ENCODE assay signal across 8 mouse cellular contexts in genomic region chr4:40850582-40850981, GRCm38 (mm10). TPM values are rescaled to one million over a fixed set of nuclear protein-coding genes. Genes with fewer than 3 reads are reported as not detected.
DNase-seq lines count a peak whose midpoint lies in the region; ATAC-seq and TF ChIP-seq lines count a peak whose summit lies in the region.

No protein-coding gene starts in this region.

- peak overlapping the region; percentile 53 for H3K9ac ChIP-seq in heart, adult 2 months (ENCODE audit: low read depth, low read length)
- peak overlapping the region; percentile 95 for H3K9ac ChIP-seq in liver, embryonic 14.5 days (replicated peaks)
- H3K9ac ChIP-seq in stomach, embryonic 16.5 days (ENCODE audit: low read length): peak overlapping the region; percentile 91

- H3K79me2 ChIP-seq in heart, adult 2 months (replicated peaks; ENCODE audit: control insufficient read depth, insufficient read depth, low read length): peaks cover 4% of the 10 kb centered on the region; the same call in 1 of the 2 replicates

- H3K4me3 ChIP-seq in heart, adult 2 months: peak overlapping the region; percentile 35
- H3K4me3 ChIP-seq in liver, embryonic 14.5 days (ENCODE audit: insufficient read depth in 1 of 2, low read depth in 2 of 2, low read length in 2 of 2): peak overlapping the region; percentile 92 to 96
- H3K4me3 ChIP-seq in stomach, embryonic 16.5 days (replicated peaks; ENCODE audit: low read length): peak overlapping the region; percentile 71

- TF ChIP-seq EP300 in heart, adult 2 months (IDR thresholded peaks at IDR 0.05; ENCODE audit: insufficient read depth, low read depth, low read length): 0 out of 2 replicates have a peak, but pooled peaks have one; percentile 15
- TF ChIP-seq EP300 in liver, embryonic 14.5 days (IDR thresholded peaks at IDR 0.05; ENCODE audit: low read depth): peak; percentile 69

- peaks cover 26% of the 10 kb centered on the region for H3K4me1 ChIP-seq in heart, adult 2 months (ENCODE audit: control insufficient read depth, insufficient read depth, low read length)
- peaks cover 65 to 67% of the 10 kb centered on the region in 2 experiments for H3K4me1 ChIP-seq in liver, embryonic 14.5 days (replicated peaks; ENCODE audit: control insufficient read depth in 2 of 2, insufficient read depth in 2 of 2, low read length in 1 of 2)
- H3K4me1 ChIP-seq in stomach, embryonic 16.5 days (ENCODE audit: control insufficient read depth, insufficient read depth, low read length): peaks cover 51% of the 10 kb centered on the region

- 0 out of 2 replicates have a peak, but pooled peaks have one; percentile 35 for TF ChIP-seq POLR2A in heart, adult 2 months (IDR thresholded peaks at IDR 0.05; ENCODE audit: insufficient read depth, low read depth, low read length)

- H3K4me2 ChIP-seq in liver, embryonic 14.5 days (ENCODE audit: low read depth): peak overlapping the region; percentile 82
- H3K4me2 ChIP-seq in stomach, embryonic 16.5 days (ENCODE audit: low read depth, low read length): peak overlapping the region; percentile 83

- H3K9me3 ChIP-seq in liver, embryonic 14.5 days (ENCODE audit: control insufficient read depth, low read length): no peaks in the 10 kb centered on the region
- no peaks in the 10 kb centered on the region for H3K9me3 ChIP-seq in stomach, embryonic 16.5 days (replicated peaks; ENCODE audit: control insufficient read depth, low read length)

- H3K27me3 ChIP-seq in heart, adult 2 months (ENCODE audit: control insufficient read depth, insufficient read depth, low read length): no peaks in the 10 kb centered on the region
- H3K27me3 ChIP-seq in liver, embryonic 14.5 days (ENCODE audit: control insufficient read depth, insufficient read depth, low read length): no peaks in the 10 kb centered on the region
- no peaks in the 10 kb centered on the region for H3K27me3 ChIP-seq in stomach, embryonic 16.5 days (ENCODE audit: control insufficient read depth, insufficient read depth, low read length)

- peak; percentile 52 for DNase-seq in ovary, postnatal 36 days (ENCODE audit: low spot score)
- DNase-seq in ovary, postnatal 14 days (ENCODE audit: low spot score): no peak
- peak in 1 of 2 experiments; percentile 69 for DNase-seq in heart, adult 2 months
- peak; percentile 73 to 89 (median 78) for DNase-seq in liver, embryonic 14.5 days (ENCODE audit: low read depth in 3 of 3, low spot score in 3 of 3)
- DNase-seq in urinary bladder, adult 18-20 months (ENCODE audit: low spot score in 2 of 2): no peak
- DNase-seq in yolk sac, embryonic 10.5 days (ENCODE audit: low spot score): no peak
- no peak for DNase-seq in gastrocnemius, postnatal 4 days (ENCODE audit: low spot score in 2 of 2)

- H3K27ac ChIP-seq in heart, adult 2 months: peak overlapping the region; percentile 92
- H3K27ac ChIP-seq in liver, embryonic 14.5 days: peak overlapping the region; percentile 97
- peak overlapping the region; percentile 93 for H3K27ac ChIP-seq in stomach, embryonic 16.5 days (ENCODE audit: low read length)

- peak; percentile 36 for ATAC-seq in liver, embryonic 14.5 days (ENCODE audit: insufficient read depth)
- ATAC-seq in stomach, embryonic 16.5 days (ENCODE audit: insufficient read depth, low FRiP score): no peak

- 4% methylated on average over 5 of the region's 5 CpGs for WGBS in heart, adult 2 months
- whole genome bisulfite sequencing in liver, embryonic 14.5 days (ENCODE audit: insufficient replicate concordance): 2% methylated on average over 5 of the region's 5 CpGs
- 25% methylated on average over 5 of the region's 5 CpGs for WGBS in stomach, embryonic 16.5 days

- no peak for TF ChIP-seq CTCF in heart, adult 2 months (IDR thresholded peaks at IDR 0.05)
- TF ChIP-seq CTCF in liver, embryonic 14.5 days (IDR thresholded peaks at IDR 0.05; ENCODE audit: low read depth): no peak

- peaks cover 32% of the 10 kb centered on the region for H3K36me3 ChIP-seq in heart, adult 2 months (ENCODE audit: control insufficient read depth, insufficient read depth, low read length)
- H3K36me3 ChIP-seq in liver, embryonic 14.5 days (replicated peaks; ENCODE audit: control insufficient read depth, insufficient read depth, low read depth): peaks cover 12% of the 10 kb centered on the region
- no peaks in the 10 kb centered on the region for H3K36me3 ChIP-seq in stomach, embryonic 16.5 days (ENCODE audit: control insufficient read depth, insufficient read depth, low read length)

- intact Hi-C loops in heart, adult 2 months (cut with DNase I): no loop called here

RNA-seq across cellular contexts. Expression of gene B4galt1, which starts 3.2 kb away (rescaled TPM):
- total RNA-seq in heart, adult 2 months (2021): 10 to 100 TPM; 68.7 to 69.7 TPM
- polyA plus RNA-seq in heart, adult 2 months (2012; rRNA removed): 42.6 and 57.4 TPM in 2 replicates
- polyA plus RNA-seq in liver, embryonic 14.5 days (2012; rRNA removed): 13.3 and 14.3 TPM in 2 replicates
- 30.3 and 31.2 TPM in 2 replicates for polyA plus RNA-seq in liver, embryonic 14.5 days (2014; fragmentation: Nextera tagmentation; extraction: Ambion mirVana)
- 50.1 and 51.2 TPM in 2 replicates for polyA plus RNA-seq in stomach, embryonic 16.5 days (2015; fragmentation: Nextera tagmentation; extraction: Ambion mirVana)
- 10 to 100 TPM; 89.0 to 91.4 TPM for total RNA-seq in gastrocnemius, postnatal 4 days (2021)

Comparison
In these comparisons a context has a peak if more than half of its experiments do, and no peak if none do; other contexts are left out.
1. DNase-seq: peak in ovary, postnatal 36 days (single experiment) and liver, embryonic 14.5 days (3 of 3); none in ovary, postnatal 14 days (single experiment), urinary bladder, adult 18-20 months (0 of 2), yolk sac, embryonic 10.5 days (single experiment) and gastrocnemius, postnatal 4 days (0 of 2).
2. H3K4me3 ChIP-seq: peak in every context shown above with its lines; median percentile 94 in liver, embryonic 14.5 days; 71 in stomach, embryonic 16.5 days; 35 in heart, adult 2 months.
3. Peak in every context shown above with its lines, with median percentiles within 50 percentile points of each other: H3K27ac ChIP-seq and H3K9ac ChIP-seq.